Mouse (Mus musculus) olfactory bulb, adult 2 months (tissue): ENCODE measurements around the gene Mllt3. TPM values are rescaled to one million over a fixed set of nuclear protein-coding genes. Genes with fewer than 3 reads are reported as not detected.

ENCODE experiments used
- H3K27ac ChIP-seq: fragments of 200-500 bp; 2 replicates; pipeline ENCODE4 v1.5.1; 2012; ENCODE audit warnings: low read depth, low read length; ENCODE audit not compliant: insufficient read depth
- H3K4me1 ChIP-seq: fragments of 200-500 bp; 2 replicates; pipeline ENCODE4 v1.6.1; 2012; ENCODE audit warnings: low read length; ENCODE audit not compliant: control insufficient read depth, insufficient read depth
- H3K4me3 ChIP-seq: fragments of 200-500 bp; 2 replicates; pipeline ENCODE4 v1.5.1; 2012; ENCODE audit warnings: mild to moderate bottlenecking, low read depth, low read length, moderate library complexity; ENCODE audit not compliant: insufficient read depth
- CTCF ChIP-seq: fragments of 200-500 bp; IDR thresholded peaks from 2 replicates; pipeline ENCODE4 v1.5.1; 2012; ENCODE audit warnings: low read depth, mild to moderate bottlenecking, low read length, moderate library complexity; ENCODE audit not compliant: insufficient read depth
- POLR2A ChIP-seq: fragments of 200-500 bp; IDR thresholded peaks from 2 replicates; pipeline ENCODE4 v1.6.1; 2012; ENCODE audit warnings: mild to moderate bottlenecking, low read depth, low read length, moderate library complexity; ENCODE audit not compliant: insufficient read depth
- WGBS: fragments of 180-500 bp; shearing (Covaris S2); methylation state at CpG from one replicate; pipeline ENCODE4 v1.1.7; 2018; 5-methylcytosine and 5-hydroxymethylcytosine counted together
- polyA plus RNA-seq: library from polyadenylated mRNA; stranded (reverse); fragments of >200 nt; gene quantifications from 2 replicates; pipeline ENCODE4 v1.2.4, GENCODE M21; 2012; ENCODE audit warnings: low replicate concordance; ENCODE audit not compliant: missing spikeins, insufficient read depth, insufficient read length

Gene Mllt3
- polyA plus RNA-seq, result not detected in 2 replicates

DNA sequence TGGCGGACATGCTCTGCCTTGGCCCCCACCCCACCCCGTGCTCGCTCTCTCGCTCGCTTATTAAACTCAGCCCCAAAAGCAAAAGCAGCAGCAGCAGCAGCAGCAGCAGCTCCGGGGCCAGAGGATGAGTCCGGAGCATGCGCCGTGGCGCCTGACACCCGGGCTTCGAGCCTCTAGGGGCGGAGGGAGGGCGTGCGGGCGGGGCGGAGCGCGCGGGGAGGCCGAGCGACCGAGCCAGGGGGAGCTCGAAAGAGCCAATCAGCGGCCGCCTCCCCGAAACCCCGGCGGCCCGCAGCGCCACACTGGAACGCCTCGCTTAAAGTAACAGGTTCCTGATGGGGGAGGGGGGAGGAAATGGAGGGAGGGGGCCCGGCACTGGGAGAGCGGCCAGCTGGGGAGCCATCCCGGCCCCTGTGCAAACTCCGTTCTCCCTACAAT lies at the start of gene Mllt3:
TSS of gene Mllt3 (minus strand) at position 149 of the 438 bp plus-strand sequence.
- Histone ChIP-seq H3K4me3 (peak within 1 kb of the TSS; percentile 85), H3K27ac (peak within 1 kb of the TSS; percentile 58), H3K4me1 (peaks cover 10% of the 10 kb centered on the region)
- under 1% methylated on average over 37 of the region's 37 CpGs for WGBS
- peak; percentile 86 for TF ChIP-seq POLR2A
- TF ChIP-seq CTCF, result no peak

DNA sequence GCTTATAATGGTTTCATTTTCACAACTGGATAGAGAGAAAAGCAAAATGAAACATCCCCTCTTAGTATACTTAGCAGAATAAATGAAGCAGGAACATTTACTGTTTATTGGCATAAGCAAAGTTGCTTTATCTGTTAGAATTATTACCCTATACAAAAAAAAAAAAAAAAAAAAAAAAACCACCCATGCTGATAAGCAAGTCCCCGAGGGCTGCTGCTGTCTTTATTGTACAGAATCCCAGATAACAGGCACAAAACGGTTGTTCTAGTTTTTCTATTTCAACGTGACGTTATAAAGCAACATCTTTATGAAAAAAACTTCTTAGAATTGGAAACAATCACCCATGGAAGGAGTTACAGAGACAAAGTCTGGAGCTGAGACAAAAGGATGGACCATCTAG lies 49.2 kb upstream of the Mllt3 start:
- 91% methylated on average over 4 of the region's 4 CpGs for whole genome bisulfite sequencing
- Histone ChIP-seq H3K27ac (no peak overlapping the region), H3K4me1 (peaks cover 2% of the 10 kb centered on the region; the same call in 1 of the 2 replicates), H3K4me3 (no peak overlapping the region)
- no peak for TF ChIP-seq CTCF
- TF ChIP-seq POLR2A, result no peak

DNA sequence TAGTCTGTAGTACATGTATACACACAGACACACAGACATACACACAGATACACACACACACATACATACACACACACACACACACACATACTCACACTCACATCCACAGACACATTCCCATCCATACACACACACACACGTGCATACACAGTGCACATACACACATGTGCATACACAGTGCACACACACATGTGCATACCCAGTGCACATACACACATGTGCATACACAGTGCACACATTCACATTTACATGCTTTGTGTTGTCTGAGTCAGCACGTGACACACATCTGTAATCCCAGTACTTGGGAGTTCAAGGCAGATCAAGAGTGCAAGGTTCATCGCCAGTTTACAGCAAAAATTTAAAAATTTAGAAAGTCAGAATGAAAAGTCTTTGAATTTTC lies 48.7 kb upstream of the Mllt3 start:
- TF ChIP-seq POLR2A (no peak), CTCF (no peak)
- Histone ChIP-seq H3K27ac (no peak overlapping the region), H3K4me1 (peaks cover 2% of the 10 kb centered on the region; the same call in 1 of the 2 replicates), H3K4me3 (no peak overlapping the region)
- 95% methylated on average over 3 of the region's 3 CpGs for WGBS

DNA sequence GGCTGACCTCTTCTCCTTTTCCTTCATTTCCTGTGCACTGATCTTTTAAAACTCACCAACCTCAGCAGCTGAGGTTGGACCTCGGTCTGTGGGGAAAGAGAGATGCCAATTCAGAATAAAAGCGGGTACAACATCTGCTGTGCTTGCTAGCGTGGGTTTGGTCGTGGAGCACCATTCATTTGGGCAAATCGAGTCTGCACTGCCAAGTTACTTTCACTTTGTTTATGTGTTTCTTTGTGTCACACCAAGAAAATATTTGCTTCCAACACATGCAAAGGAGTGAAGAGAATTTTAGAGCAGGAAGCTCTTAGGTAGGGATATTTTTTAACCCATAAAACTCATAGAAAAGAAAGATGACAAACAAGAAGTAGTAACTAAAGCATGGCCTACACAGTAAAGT lies 48.3 kb upstream of the Mllt3 start:
- Histone ChIP-seq H3K4me1 (peaks cover 2% of the 10 kb centered on the region; the same call in 1 of the 2 replicates), H3K27ac (no peak overlapping the region), H3K4me3 (no peak overlapping the region)
- 35% methylated on average over 5 of the region's 5 CpGs for WGBS
- TF ChIP-seq CTCF (no peak), POLR2A (no peak)

DNA sequence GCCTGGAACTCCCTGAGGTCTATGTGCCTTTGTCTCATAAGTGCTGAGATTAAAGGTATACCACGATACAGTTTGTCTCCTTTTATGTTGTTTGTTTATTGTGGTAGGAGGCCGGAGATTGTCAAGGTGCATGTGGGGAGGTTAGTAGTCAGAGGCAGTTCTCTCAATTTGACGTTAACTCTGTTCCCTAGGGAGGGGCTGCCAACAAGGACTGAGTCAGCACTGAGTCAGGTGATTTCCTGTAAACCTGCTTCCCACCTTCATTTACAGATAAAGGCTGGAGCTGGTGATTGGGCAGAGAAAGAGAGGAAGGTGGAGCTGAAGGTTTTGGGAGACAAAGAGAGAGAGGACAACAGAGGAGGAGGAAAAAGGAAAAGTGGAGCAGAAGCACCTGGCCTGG lies 45.8 kb upstream of the Mllt3 start:
- Histone ChIP-seq H3K4me1 (peaks cover 2% of the 10 kb centered on the region; the same call in 1 of the 2 replicates), H3K27ac (no peak overlapping the region), H3K4me3 (no peak overlapping the region)
- WGBS, result 79% methylated on average over 3 of the region's 3 CpGs
- TF ChIP-seq CTCF, result no peak
- no peak for TF ChIP-seq POLR2A

DNA sequence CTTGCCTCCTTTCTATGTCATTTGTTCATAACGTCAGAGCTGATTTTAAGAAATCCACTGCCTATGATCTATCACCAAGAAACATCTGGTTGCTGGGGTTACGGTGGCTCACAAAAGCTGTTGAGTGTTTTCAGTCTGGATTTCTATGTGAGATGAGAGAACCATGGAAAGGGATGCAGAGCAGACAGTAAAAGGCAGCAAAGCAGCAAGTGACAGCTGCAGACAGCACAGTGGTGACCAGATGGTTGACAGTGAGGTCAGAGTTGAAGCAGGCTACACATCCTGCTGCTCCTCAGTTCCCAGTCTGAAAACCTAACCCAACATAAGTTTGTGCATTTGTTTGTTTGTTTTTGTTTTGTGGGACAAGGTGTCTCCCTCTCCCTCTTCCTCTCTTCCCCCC lies 42.2 kb upstream of the Mllt3 start:
- TF ChIP-seq CTCF (no peak), POLR2A (no peak)
- 76% methylated on average over 2 of the region's 2 CpGs for WGBS

DNA sequence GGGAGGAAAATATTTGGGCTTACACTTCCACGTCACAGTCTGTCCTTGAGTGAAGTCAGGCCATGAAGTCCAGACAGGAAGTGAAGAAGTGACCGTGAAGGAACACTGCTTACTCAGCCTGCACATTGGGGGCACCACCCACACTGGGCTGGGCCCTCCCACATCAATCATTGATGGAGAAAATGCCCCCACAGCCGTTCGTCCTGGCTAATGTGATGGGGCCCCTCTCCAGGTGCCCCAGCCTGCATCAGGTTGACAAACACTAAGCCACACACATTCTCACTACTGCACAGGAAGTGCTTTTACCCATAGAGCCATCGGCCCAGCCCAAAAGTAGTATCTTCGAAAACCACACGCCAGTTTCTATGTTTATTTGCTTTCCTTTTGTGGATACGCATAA lies 13.1 kb upstream of the Mllt3 start:
- 78% methylated on average over 8 of the region's 8 CpGs for WGBS
- TF ChIP-seq POLR2A (no peak), CTCF (no peak)
- no peak overlapping the region for H3K27ac ChIP-seq
- no peak overlapping the region for H3K4me3 ChIP-seq
- H3K4me1 ChIP-seq, result no peaks in the 10 kb centered on the region

More for the DNA sequence above, 42.2 kb upstream of the Mllt3 start:
- Histone ChIP-seq H3K4me1 (no peaks in the 10 kb centered on the region), H3K27ac (no peak overlapping the region), H3K4me3 (no peak overlapping the region)

DNA sequence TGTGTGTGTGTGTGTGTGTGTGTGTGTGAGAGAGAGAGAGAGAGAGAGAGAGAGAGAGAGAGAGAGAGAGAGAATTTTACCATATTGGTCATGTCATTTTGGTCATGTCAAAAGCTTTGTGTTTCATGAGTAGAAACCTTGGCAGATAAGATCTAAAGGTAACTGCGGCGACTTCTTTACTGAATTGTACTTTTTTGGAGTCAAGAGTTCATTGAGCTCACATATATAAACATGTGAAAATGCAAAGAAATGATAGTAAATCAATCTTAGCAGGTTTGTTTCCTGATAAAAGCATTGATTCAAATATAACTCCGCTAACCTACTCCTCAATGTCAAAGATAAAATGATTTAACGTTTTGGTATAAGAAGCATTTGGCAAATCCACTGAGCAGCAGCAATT lies 12.0 kb upstream of the Mllt3 start:
- Histone ChIP-seq H3K4me1 (no peaks in the 10 kb centered on the region), H3K27ac (no peak overlapping the region), H3K4me3 (no peak overlapping the region)
- WGBS, result 86% methylated on average over 4 of the region's 4 CpGs
- TF ChIP-seq CTCF (no peak), POLR2A (no peak)

DNA sequence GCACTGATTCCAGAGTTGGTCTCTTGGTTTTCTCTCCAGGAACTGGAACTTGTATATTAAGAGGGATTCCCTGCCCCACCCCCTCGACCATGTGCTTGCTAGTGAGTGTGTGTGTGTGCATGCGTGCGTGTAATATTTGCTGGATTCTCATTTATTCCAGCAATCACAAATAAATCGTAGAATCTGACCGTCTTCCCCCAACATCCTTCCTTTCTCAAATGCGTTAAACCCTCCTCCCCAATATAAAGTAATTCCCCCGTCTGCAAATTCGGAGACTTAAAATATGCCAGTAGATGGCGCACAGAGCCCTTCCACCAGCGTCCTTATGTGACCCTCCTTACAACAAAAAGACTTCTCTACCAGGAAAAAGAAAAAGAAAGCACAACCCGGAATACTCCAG lies 2.2 kb upstream of the Mllt3 start:
- under 1% methylated on average over 11 of the region's 11 CpGs for WGBS
- no peak for TF ChIP-seq POLR2A
- no peak for TF ChIP-seq CTCF

More for the DNA sequence above, 2.2 kb upstream of the Mllt3 start:
- Histone ChIP-seq H3K4me1 (peaks cover 7% of the 10 kb centered on the region), H3K4me3 (no peak overlapping the region), H3K27ac (no peak overlapping the region)
